Mouse (Mus musculus): ENCODE measurements at regions not wholly inside any gene's neighbourhood (a gene's known extent, or its start where the extent isn't known, plus 50 kb on each side); places are given as distances from the start of the nearest gene placed in this dataset.

DNA sequence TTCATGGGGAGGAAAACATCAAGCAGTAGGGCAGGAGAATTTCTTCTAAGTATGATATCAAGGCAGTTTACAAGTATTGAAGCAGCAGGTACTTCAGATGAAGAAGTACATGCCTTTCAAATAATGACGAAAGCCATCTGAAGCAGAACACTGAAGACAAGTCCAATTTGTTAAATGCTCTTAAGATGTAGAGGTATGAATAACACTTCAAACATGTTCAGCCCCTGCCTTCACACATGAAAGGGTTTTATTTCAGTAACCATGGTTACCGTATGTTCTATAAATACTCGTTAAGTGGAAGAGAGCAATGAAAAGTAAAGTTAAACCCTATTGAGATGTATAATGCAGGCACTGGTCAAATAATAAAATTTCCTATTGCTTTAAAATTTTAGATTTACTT is 101.8 kb downstream of the Mospd2 start:
- no peak for DNase-seq (ENCODE audit: low spot score in 2 of 2)

DNA sequence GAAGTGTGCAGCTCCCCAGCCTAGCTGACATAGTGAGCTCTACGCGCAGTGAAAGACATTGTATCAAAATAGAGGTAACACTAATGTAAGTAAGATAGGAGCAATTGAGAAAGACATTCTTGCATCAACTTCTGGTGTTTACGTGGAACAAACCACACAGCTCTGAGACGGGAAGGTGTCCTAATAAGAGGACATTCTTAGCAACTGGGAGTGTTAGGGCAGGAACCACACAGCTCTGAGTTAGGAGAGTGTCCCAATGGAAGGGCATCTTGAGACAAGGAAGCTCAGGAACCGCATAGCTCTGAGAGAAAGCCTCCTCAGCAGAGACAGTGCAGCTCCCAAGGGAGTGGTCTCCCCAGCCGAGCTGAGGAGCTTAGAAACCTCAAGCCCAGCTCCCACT is 139.8 kb downstream of the Mospd2 start:
- DNase-seq (ENCODE audit: low spot score in 2 of 2): no peak

GRCm38 (mm10) chrX:164820906-164821305 is 159.3 kb downstream of the Mospd2 start:
- no peak for DNase-seq (ENCODE audit: low spot score in 2 of 2)

DNA sequence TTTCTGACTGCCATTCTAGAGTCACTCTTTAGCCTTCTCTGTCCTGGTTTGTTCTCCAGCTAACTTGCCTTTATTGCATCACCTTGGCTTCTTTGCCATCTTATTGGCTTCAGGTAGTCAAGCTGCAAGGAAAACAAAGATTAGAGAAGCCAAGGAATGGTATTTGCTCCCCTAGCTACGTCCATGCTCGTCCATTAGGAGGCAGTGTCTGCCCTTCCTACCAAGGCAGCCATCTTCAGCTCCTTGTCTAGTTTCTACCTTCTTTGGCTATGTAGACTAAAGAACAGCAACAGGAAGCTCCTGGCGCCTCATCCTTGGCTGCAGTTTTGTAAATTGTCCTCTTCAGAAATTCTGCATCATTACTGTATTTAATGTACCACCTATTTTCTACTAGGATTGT is 192.9 kb downstream of the Mospd2 start:
- no peak for DNase-seq (ENCODE audit: low spot score in 2 of 2)

- DNase-seq (ENCODE audit: low spot score in 2 of 2): no peak
These were observed 215.3 kb downstream of the Mospd2 start for GRCm38 (mm10) chrX:164764919-164765318.

DNA sequence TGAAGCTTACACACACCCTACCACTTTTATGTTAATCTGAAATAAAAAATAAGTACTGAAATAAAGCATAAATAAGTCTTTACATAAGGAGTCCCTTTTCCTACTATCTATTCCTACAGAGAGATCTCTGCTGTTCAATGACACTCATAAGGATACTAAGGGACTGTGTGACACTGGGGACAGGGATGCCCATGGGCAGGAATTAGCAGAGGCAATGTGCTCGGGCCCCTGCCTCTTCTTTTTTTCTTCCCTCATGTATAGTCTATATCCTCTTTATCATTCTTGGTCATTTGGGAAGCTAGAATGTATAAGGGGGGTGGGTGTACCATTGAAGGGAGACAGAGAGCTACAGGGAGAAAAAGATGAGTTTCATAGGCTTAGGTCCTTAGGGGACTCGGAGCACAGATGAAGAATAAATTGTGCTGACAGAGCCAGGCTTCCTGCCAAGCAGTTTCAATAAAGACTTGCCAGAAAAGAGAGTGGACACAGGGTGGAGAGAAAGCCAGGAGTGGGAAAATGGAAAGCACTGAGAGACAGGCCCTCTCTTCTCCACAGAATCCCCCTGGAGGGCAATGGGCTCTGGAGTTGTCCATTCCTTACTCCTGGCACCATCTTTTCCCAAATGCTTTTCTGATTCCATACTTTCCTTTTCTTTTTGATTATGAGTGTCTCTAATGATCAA is 216.3 kb downstream of the Mospd2 start:
- peak; percentile 29 to 35 for DNase-seq (ENCODE audit: low spot score in 2 of 2)

- no peak for DNase-seq (ENCODE audit: low spot score in 2 of 2)
These were observed 234.5 kb downstream of the Mospd2 start for GRCm38 (mm10) chrX:164745552-164746217.

Data from right cerebral cortex, postnatal 10 days (tissue).